Mouse (Mus musculus): Measurements from ENCODE around the gene Atxn2. TPM values are rescaled to one million over a fixed set of nuclear protein-coding genes. Genes with fewer than 3 reads are reported as not detected.

The Atxn2 gene
- total and polyA plus RNA-seq, 2 experiments: 58.5 to 92.8 TPM

DNA sequence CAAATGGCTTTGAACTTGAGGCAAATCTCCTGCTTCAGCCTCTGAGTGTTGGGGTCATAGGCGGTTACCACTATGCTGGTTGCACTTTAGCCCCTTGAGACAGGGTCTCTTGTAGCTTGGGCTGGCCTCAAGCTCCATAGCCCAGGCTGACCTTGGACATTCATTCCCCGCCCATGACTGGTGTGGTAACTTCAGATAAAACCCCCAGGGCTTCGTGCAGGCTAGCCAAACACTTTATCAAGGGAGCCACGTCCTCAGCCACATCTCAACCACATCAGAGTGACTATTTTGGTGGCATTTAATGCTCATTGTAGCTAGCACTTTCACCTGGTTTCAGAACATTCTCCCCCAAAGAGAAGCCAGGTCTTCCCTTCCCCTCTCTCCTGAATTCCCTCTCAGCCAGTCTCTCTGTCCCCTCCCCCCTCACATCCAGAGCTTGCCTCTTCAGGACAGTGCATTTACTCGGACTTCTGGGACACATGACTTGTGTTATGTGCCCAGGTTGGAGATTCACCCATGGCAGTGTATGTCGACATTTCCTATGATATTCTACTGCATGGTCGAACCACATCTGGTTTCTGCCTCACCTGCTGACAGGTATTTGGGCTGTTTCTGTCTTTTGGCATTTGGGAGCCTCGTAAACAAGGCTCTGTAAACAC lies 9.9 kb upstream of the Atxn2 start:
- no peaks in the 10 kb centered on the region for H3K27me3 ChIP-seq (ENCODE audit: control insufficient read depth, insufficient read depth, low read length)
- TF ChIP-seq POLR2A (IDR thresholded peaks at IDR 0.05; ENCODE audit: extremely low read depth, insufficient read depth, low read length) (no peak), CTCF (IDR thresholded peaks at IDR 0.05; ENCODE audit: low read depth, low read length) (no peak)
- H3K4me3 ChIP-seq (ENCODE audit: insufficient read depth, low read depth, low read length): no peak overlapping the region
- WGBS: 17% methylated on average over 8 of the region's 8 CpGs
- peak; percentile 79 for DNase-seq (ENCODE audit: extremely low read depth, low read depth, low spot score)
- no peaks in the 10 kb centered on the region for H3K36me3 ChIP-seq (ENCODE audit: control insufficient read depth, insufficient read depth, low read length)
- peaks cover 36% of the 10 kb centered on the region for H3K4me1 ChIP-seq (ENCODE audit: control insufficient read depth, insufficient read depth, low read length)
- H3K27ac ChIP-seq (replicated peaks; ENCODE audit: insufficient read depth, low read depth, low read length): peak overlapping the region; percentile 100
- no peaks in the 10 kb centered on the region for H3K79me2 ChIP-seq (ENCODE audit: control insufficient read depth, insufficient read depth, low read length)
- H3K9ac ChIP-seq (ENCODE audit: low read depth, low read length): peak overlapping the region; percentile 15

DNA sequence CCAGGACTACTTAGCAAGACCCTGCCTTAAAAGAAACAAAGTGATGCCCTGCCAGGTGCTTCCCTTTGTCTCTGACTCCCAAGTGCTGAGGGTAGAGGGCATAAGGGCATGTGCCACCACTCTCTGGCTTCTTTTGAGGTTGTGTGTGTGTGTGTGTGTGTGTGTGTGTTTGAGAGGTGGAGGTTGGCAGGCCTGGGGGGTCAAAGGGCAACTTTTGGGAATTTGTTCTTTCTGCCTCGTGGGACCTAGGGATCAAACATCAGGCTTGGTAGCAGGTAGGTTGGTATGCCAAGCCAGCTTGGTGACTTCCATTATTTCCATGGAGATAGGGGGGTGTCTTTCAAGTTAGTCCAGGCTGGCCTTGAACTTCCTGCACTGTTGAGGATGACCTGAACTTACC lies 7.8 kb upstream of the Atxn2 start:
- peak overlapping the region; percentile 91 for H3K27ac ChIP-seq (replicated peaks; ENCODE audit: insufficient read depth, low read depth, low read length)

DNA sequence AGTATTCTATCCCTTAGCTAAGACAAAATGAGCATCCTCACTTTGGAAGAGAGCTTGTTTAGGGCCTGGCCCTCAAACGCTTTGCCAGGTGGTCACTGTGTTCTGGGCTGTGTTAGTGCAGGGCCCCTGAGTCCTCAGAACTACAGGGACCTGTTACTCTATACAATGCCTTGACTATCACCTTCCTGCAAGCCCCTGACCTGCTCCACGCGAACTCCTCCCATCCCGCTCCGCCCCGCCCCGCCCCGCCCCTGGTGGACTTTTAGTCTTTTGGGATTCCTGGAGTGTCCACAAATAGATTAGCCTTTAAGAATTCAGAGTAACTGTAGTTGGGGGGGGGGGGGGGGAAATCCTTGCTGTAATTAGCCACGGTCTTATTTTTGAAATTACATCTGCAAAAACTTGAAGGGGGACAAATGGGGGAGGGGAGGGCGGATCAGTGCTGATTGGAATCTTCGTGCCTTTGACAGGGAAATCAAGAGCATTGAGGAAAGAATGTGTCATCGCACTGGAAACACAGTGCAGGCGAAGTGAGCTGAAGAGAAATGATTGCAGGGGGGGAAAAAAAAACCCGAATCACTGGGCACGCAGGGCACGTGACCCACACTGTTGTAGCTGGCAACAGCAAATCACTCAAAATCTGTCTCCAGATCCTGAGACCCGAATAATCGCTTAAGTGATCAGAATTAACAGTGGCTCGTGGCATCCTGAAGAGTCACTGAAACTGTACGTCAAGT lies 6.5 kb upstream of the Atxn2 start:
- H3K27me3 ChIP-seq (ENCODE audit: control insufficient read depth, insufficient read depth, low read length): no peaks in the 10 kb centered on the region
- no peak for DNase-seq (ENCODE audit: extremely low read depth, low read depth, low spot score)
- peaks cover 30% of the 10 kb centered on the region for H3K4me1 ChIP-seq (ENCODE audit: control insufficient read depth, insufficient read depth, low read length)
- peak overlapping the region; percentile 37 for H3K9ac ChIP-seq (ENCODE audit: low read depth, low read length)
- no peak overlapping the region for H3K4me3 ChIP-seq (ENCODE audit: insufficient read depth, low read depth, low read length)
- peak overlapping the region; percentile 87 for H3K27ac ChIP-seq (replicated peaks; ENCODE audit: insufficient read depth, low read depth, low read length)
- H3K36me3 ChIP-seq (ENCODE audit: control insufficient read depth, insufficient read depth, low read length): no peaks in the 10 kb centered on the region
- 9% methylated on average over 20 of the region's 20 CpGs for WGBS
- TF ChIP-seq CTCF (IDR thresholded peaks at IDR 0.05; ENCODE audit: low read depth, low read length) (no peak), POLR2A (IDR thresholded peaks at IDR 0.05; ENCODE audit: extremely low read depth, insufficient read depth, low read length) (no peak)
- no peaks in the 10 kb centered on the region for H3K79me2 ChIP-seq (ENCODE audit: control insufficient read depth, insufficient read depth, low read length)

More for the DNA sequence above, 7.8 kb upstream of the Atxn2 start:
- H3K4me1 ChIP-seq (ENCODE audit: control insufficient read depth, insufficient read depth, low read length): peaks cover 30% of the 10 kb centered on the region
- no peak overlapping the region; the same call in 1 of the 2 replicates for H3K9ac ChIP-seq (ENCODE audit: low read depth, low read length)
- no peaks in the 10 kb centered on the region for H3K27me3 ChIP-seq (ENCODE audit: control insufficient read depth, insufficient read depth, low read length)
- no peaks in the 10 kb centered on the region for H3K79me2 ChIP-seq (ENCODE audit: control insufficient read depth, insufficient read depth, low read length)
- no peak overlapping the region for H3K4me3 ChIP-seq (ENCODE audit: insufficient read depth, low read depth, low read length)
- no peaks in the 10 kb centered on the region for H3K36me3 ChIP-seq (ENCODE audit: control insufficient read depth, insufficient read depth, low read length)
- peak; percentile 97 for DNase-seq (ENCODE audit: extremely low read depth, low read depth, low spot score)
- WGBS: 0% methylated on average over 1 of the region's 1 CpGs
- TF ChIP-seq POLR2A (IDR thresholded peaks at IDR 0.05; ENCODE audit: extremely low read depth, insufficient read depth, low read length) (no peak), CTCF (IDR thresholded peaks at IDR 0.05; ENCODE audit: low read depth, low read length) (no peak)

DNA sequence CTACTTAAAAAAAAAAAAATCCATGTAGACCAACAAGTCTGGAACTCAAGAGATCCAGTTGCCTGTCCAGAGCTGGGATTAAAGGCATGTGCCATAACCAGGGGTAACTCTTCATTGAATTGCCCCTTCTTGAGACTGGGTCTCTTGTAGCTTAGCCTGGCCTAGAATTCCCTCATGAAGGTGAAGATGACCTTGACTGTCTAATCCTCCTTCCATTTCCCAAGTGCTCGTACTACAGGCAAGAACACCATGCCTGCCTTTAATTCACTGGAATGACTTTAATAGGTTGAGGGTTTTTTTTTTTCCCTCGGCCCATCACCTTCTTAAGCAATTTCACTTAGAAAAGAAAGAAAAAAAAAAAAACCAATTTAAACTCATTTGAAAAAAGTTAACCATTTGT lies 735 bp upstream of the Atxn2 start:
- Histone ChIP-seq H3K9ac (ENCODE audit: low read depth, low read length) (peak overlapping the region; percentile 60), H3K4me3 (ENCODE audit: insufficient read depth, low read depth, low read length) (0 out of 2 replicates have a peak overlapping the region, but pooled peaks have one; percentile 7), H3K79me2 (ENCODE audit: control insufficient read depth, insufficient read depth, low read length) (peaks cover 20% of the 10 kb centered on the region), H3K27ac (replicated peaks; ENCODE audit: insufficient read depth, low read depth, low read length) (peak overlapping the region; percentile 84), H3K36me3 (ENCODE audit: control insufficient read depth, insufficient read depth, low read length) (no peaks in the 10 kb centered on the region), H3K27me3 (ENCODE audit: control insufficient read depth, insufficient read depth, low read length) (no peaks in the 10 kb centered on the region), H3K4me1 (ENCODE audit: control insufficient read depth, insufficient read depth, low read length) (peaks cover 12% of the 10 kb centered on the region)
- TF ChIP-seq POLR2A (IDR thresholded peaks at IDR 0.05; ENCODE audit: extremely low read depth, insufficient read depth, low read length) (no peak), CTCF (IDR thresholded peaks at IDR 0.05; ENCODE audit: low read depth, low read length) (no peak)
- WGBS: 17% methylated on average over 2 of the region's 2 CpGs
- no peak for DNase-seq (ENCODE audit: extremely low read depth, low read depth, low spot score)

DNA sequence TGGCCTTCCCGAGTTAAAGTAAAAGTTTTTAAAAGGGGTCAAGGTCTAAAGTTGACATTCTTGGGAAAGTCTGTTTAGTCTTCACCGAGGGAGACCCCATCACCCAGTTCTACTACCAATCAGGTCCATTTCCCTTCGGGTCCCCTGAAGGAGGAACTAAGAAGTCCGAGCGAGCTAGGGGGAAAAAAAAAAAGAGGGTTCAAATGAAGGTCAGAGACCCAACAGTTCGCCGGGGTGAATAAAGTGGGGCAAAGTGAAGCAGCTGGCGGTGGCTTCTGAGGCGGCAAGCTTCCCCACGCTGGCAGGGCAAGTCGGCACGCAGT lies 325 bp upstream of the Atxn2 start:
- under 1% methylated on average over 12 of the region's 12 CpGs for WGBS

DNA sequence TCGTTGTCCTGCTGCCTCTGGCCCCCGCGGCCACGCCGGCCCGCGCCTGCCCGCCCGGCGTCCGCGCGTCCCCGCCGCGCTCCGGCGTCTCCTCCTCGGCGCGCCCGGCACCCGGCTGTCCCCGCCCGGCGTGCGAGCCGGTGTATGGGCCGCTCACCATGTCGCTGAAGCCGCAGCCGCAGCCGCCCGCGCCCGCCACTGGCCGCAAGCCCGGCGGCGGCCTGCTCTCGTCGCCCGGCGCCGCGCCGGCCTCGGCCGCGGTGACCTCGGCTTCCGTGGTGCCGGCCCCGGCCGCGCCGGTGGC lies 743 bp downstream of the Atxn2 start:
- Histone ChIP-seq H3K4me1 (ENCODE audit: control insufficient read depth, insufficient read depth, low read length) (peaks cover 16% of the 10 kb centered on the region), H3K27me3 (ENCODE audit: control insufficient read depth, insufficient read depth, low read length) (no peaks in the 10 kb centered on the region)
- 4% methylated on average over 43 of the region's 57 CpGs for WGBS

More for the DNA sequence above, 325 bp upstream of the Atxn2 start:
- Histone ChIP-seq H3K79me2 (ENCODE audit: control insufficient read depth, insufficient read depth, low read length) (peaks cover 23% of the 10 kb centered on the region), H3K27me3 (ENCODE audit: control insufficient read depth, insufficient read depth, low read length) (no peaks in the 10 kb centered on the region), H3K4me1 (ENCODE audit: control insufficient read depth, insufficient read depth, low read length) (peaks cover 11% of the 10 kb centered on the region), H3K9ac (ENCODE audit: low read depth, low read length) (peak overlapping the region; percentile 96), H3K4me3 (ENCODE audit: insufficient read depth, low read depth, low read length) (peak overlapping the region; percentile 99), H3K27ac (replicated peaks; ENCODE audit: insufficient read depth, low read depth, low read length) (peak overlapping the region; percentile 100), H3K36me3 (ENCODE audit: control insufficient read depth, insufficient read depth, low read length) (no peaks in the 10 kb centered on the region)
- DNase-seq (ENCODE audit: extremely low read depth, low read depth, low spot score): no peak
- no peak for TF ChIP-seq POLR2A (IDR thresholded peaks at IDR 0.05; ENCODE audit: extremely low read depth, insufficient read depth, low read length)
- TF ChIP-seq CTCF (IDR thresholded peaks at IDR 0.05; ENCODE audit: low read depth, low read length): no peak

More for the DNA sequence above, 743 bp downstream of the Atxn2 start:
- peak overlapping the region; percentile 99 for H3K4me3 ChIP-seq (ENCODE audit: insufficient read depth, low read depth, low read length)
- H3K27ac ChIP-seq (replicated peaks; ENCODE audit: insufficient read depth, low read depth, low read length): peak overlapping the region; percentile 82
- no peaks in the 10 kb centered on the region for H3K36me3 ChIP-seq (ENCODE audit: control insufficient read depth, insufficient read depth, low read length)
- DNase-seq (ENCODE audit: extremely low read depth, low read depth, low spot score): no peak
- H3K79me2 ChIP-seq (ENCODE audit: control insufficient read depth, insufficient read depth, low read length): peaks cover 33% of the 10 kb centered on the region
- H3K9ac ChIP-seq (ENCODE audit: low read depth, low read length): peak overlapping the region; percentile 97
- TF ChIP-seq POLR2A (IDR thresholded peaks at IDR 0.05; ENCODE audit: extremely low read depth, insufficient read depth, low read length) (no peak), CTCF (IDR thresholded peaks at IDR 0.05; ENCODE audit: low read depth, low read length) (no peak)
